Mouse (Mus musculus) gastrocnemius, postnatal 36 days (tissue): ENCODE measurements around the gene B3galt1. TPM values are rescaled to one million over a fixed set of nuclear protein-coding genes. Genes with fewer than 3 reads are reported as not detected.

Experiments used
- DNase-seq, 2 experiments: peaks; one replicate each; pipeline ENCODE4 v3.0.0; 2022
- intact Hi-C: fragments of 180-260 bp; cut with DNase I; formaldehyde crosslinking; loops from one replicate; pipeline ENCODE4 v1.15.1; 2025
- total RNA-seq, 2 experiments: library from RNA; stranded (reverse); gene quantifications; 2 replicates each; pipeline ENCODE4 v1.2.3; 2021

B3galt1 gene
- total RNA-seq, 2 experiments from 2014 or later, result 1.4 to 1.6 TPM

- intact Hi-C loops, result no loop called here
- DNase-seq, result no peak
Measured at GRCm38 (mm10) chr2:68021541-68022152, 456.0 kb downstream of the B3galt1 start.

GRCm38 (mm10) chr2:68028811-68029210, 463.1 kb downstream of the B3galt1 start:
- intact Hi-C loops, result no loop called here
- DNase-seq, result no peak

GRCm38 (mm10) chr2:68034711-68035110, 469.0 kb downstream of the B3galt1 start:
- no peak for DNase-seq
- intact Hi-C loops, result no loop called here

- intact Hi-C loops, result no loop called here
- no peak for DNase-seq
Measured at GRCm38 (mm10) chr2:68040752-68041151, 475.1 kb downstream of the B3galt1 start.

- no peak for DNase-seq
- intact Hi-C loops, result no loop called here
Measured at GRCm38 (mm10) chr2:68052481-68052880, 486.8 kb downstream of the B3galt1 start.

GRCm38 (mm10) chr2:68053243-68053642, 487.6 kb downstream of the B3galt1 start:
- DNase-seq, result no peak
- intact Hi-C loops, result no loop called here

GRCm38 (mm10) chr2:68061341-68061740, 495.7 kb downstream of the B3galt1 start:
- no peak for DNase-seq
- intact Hi-C loops, result no loop called here

GRCm38 (mm10) chr2:68079426-68080360, 514.0 kb downstream of the B3galt1 start:
- intact Hi-C loops, result no loop called here
- DNase-seq, result no peak

GRCm38 (mm10) chr2:68080872-68081280, 515.2 kb downstream of the B3galt1 start:
- no peak for DNase-seq
- intact Hi-C loops, result no loop called here

GRCm38 (mm10) chr2:68084483-68084882, 518.8 kb downstream of the B3galt1 start:
- intact Hi-C loops, result no loop called here
- no peak for DNase-seq

GRCm38 (mm10) chr2:68086101-68086500, 520.4 kb downstream of the B3galt1 start:
- DNase-seq, result no peak
- intact Hi-C loops, result no loop called here

- no peak for DNase-seq
- intact Hi-C loops, result no loop called here
Measured at GRCm38 (mm10) chr2:68091559-68091958, 525.9 kb downstream of the B3galt1 start.

GRCm38 (mm10) chr2:68104641-68105040, 539.0 kb downstream of the B3galt1 start:
- intact Hi-C loops, result no loop called here
- DNase-seq, result no peak

- intact Hi-C loops, result no loop called here
- DNase-seq, result no peak
Measured at GRCm38 (mm10) chr2:68118076-68118475, 552.4 kb downstream of the B3galt1 start.

- no peak for DNase-seq
Measured at GRCm38 (mm10) chr2:68124751-68125150, 559.1 kb downstream of the B3galt1 start.

GRCm38 (mm10) chr2:68141094-68141493, 575.4 kb downstream of the B3galt1 start:
- DNase-seq, result no peak
- intact Hi-C loops, result no loop called here

More at GRCm38 (mm10) chr2:68124751-68125150, 559.1 kb downstream of the B3galt1 start:
- intact Hi-C loops, result loop anchor here (2.0 kb wide), 1 partner anchor 226 kb away; no protein-coding TSS in a partner anchor

GRCm38 (mm10) chr2:68143292-68143691, 577.6 kb downstream of the B3galt1 start:
- intact Hi-C loops, result no loop called here
- no peak for DNase-seq

- intact Hi-C loops, result no loop called here
- no peak for DNase-seq
Measured at GRCm38 (mm10) chr2:68159751-68160150, 594.1 kb downstream of the B3galt1 start.

- no peak for DNase-seq
- intact Hi-C loops, result no loop called here
Measured at GRCm38 (mm10) chr2:68160566-68160965, 594.9 kb downstream of the B3galt1 start.

- DNase-seq, result no peak
- intact Hi-C loops, result no loop called here
Measured at GRCm38 (mm10) chr2:68162012-68162411, 596.3 kb downstream of the B3galt1 start.

GRCm38 (mm10) chr2:68171306-68171705, 605.6 kb downstream of the B3galt1 start:
- DNase-seq, result no peak

More at GRCm38 (mm10) chr2:68171306-68171705, 605.6 kb downstream of the B3galt1 start:
- intact Hi-C loops, result no loop called here
